Mouse (Mus musculus) induced T-regulatory cell, adult 2 months (primary cell): Measurements from ENCODE around the gene Hnf1a.
"Not testable (repeated sequence)": the region's sequence is repeated elsewhere in the genome, so short reads cannot be mapped to it uniquely, and the experiment has no call there.

Experiments
- DNase-seq: peaks from one replicate; pipeline ENCODE4 v3.0.0-alpha.2; 2012; ENCODE audit warnings: low read depth

Hnf1a gene

GRCm38 (mm10) chr5:114945072-114945471, 25.8 kb downstream of the Hnf1a start:
- no peak for DNase-seq

GRCm38 (mm10) chr5:114942766-114943130, 28.1 kb downstream of the Hnf1a start:
- DNase-seq: peak; percentile 19

GRCm38 (mm10) chr5:114942074-114942765, 28.7 kb downstream of the Hnf1a start, which contains the start of gene 2210016L21Rik:
TSS of gene 2210016L21Rik (plus strand) at chr5:114942158.
- peak; percentile 91 for DNase-seq

DNA sequence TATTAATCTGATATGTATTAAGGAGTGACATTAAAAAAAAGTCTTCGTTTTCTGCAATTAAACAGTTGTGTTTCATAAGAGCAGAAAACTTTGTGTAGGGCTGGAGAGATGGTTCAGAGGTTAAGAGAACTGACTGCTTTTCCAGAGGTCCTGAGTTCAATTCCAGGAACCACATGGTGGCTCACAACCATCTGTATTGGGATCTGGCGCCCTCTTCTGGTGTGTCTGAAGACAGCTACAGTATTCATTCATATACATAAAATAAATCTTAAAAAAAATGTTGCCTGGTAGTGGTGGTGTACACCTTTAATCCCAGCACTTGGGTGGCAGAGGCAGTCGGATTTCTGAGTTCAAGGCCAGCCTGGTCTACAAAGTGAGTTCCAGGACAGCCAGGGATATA, 29.8 kb downstream of the Hnf1a start:
- not testable (repeated sequence) for DNase-seq

GRCm38 (mm10) chr5:114935838-114936237, 35.1 kb downstream of the Hnf1a start:
- no peak for DNase-seq

DNA sequence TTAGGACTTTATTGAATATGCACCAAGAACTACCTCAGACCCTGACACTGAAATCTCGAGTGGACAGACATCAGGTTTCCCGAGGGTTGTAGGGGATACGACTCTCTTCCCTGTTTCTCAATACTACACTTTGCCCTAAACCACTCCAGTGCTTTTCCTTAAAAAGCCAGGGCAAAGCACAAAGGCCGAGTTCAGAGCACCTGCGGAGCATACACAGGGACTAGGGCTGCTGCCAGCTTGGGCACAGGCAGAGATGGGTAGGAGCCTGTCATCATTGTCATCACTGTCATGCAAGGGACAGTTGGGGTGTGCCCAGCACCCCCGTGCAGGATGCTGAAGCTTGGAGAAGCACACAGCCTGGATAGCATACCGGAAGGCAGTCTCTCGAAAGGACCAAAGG, 37.7 kb downstream of the Hnf1a start:
- no peak for DNase-seq

DNA sequence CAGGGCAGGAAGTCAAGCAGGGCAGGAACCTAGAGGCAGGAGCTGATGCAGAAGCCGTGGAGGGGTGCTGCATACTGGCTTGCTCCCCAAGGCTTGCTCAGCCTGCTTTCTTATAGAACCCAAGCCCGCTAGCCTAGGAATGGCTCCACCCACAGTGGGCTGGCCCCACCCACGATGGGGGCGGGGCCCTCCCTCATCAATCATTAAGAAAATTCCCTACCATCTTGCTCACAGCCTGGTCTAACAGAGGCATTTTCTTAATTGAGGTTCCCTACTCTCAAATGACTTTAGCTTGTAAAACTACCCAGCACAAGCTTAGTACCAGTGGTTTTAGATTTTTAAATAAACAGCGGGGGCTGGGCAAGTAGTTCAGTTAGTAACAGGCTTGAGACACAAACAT, 39.3 kb downstream of the Hnf1a start:
- no peak for DNase-seq

GRCm38 (mm10) chr5:114926753-114927152, 44.1 kb downstream of the Hnf1a start:
- DNase-seq: no peak

DNA sequence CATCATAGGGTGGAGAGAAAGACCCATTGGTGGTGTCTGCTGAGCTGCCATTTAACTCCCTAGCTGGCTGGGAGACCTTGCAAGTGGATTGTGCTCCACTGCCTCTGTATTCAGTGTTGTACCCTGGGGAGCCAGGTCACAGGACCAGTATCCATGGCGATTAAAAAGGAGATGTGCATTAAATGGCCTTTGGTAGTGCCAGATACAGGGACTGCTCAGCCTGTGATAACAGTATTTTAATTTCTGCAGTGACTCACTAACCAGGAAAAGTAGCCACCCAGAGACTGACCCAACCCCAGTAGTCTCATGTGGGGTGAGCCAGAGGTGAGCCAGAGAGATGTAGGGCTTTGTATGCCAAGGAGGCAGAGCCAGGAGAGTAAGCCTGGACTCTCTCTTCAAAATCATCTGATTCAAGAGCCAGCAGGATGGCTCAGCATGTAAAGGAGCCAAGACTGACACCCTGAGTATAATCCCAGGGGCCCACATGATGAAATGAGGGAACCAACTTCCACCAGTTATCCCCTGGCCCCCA, 44.7 kb downstream of the Hnf1a start:
- DNase-seq: no peak

DNA sequence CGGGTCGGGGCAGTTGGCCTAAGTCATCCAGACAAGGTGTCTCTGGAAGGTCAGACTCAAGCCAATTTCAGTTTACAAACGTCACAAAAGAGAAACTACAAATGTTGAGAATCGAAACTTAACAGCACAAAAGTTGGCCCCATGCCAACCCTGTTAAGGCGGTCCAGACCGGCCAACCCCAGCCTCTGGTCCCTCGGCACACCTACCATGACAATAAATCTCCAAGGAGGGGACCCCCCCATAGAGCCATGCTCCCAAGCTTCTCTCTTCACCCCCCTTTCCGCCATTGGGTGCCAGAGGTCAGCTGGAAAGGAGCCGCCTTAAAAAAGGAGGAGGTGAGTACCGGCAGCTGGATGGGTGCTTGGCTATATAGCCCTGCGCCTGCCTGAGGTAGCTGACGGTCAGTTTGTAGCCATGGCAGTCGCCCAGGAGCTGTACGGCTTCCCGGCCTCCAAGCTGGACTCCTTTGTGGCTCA, 47.9 kb downstream of the Hnf1a start, which contains the start of gene Oasl1:
TSS of gene Oasl1 (plus strand) at position 243 of the 476 bp plus-strand sequence.
- DNase-seq: peak; percentile 80

DNA sequence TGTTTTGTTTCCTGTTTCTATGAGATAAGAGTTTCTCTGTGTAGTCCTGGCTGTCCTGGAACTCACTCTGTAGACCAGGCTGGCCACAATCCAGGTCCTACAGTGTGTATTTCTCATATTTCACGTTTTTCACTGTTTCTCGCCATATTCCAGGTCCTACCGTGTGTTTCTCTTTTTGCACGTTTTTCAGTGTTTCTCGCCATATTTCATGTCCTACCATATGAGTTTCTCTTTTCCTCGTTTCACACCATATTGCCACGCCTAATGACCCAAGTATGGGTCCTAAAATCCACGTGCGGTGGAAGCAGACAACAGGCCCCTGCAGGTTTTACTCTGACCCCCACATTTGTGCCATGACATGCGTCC, 48.5 kb downstream of the Hnf1a start:
- DNase-seq: no peak

DNA sequence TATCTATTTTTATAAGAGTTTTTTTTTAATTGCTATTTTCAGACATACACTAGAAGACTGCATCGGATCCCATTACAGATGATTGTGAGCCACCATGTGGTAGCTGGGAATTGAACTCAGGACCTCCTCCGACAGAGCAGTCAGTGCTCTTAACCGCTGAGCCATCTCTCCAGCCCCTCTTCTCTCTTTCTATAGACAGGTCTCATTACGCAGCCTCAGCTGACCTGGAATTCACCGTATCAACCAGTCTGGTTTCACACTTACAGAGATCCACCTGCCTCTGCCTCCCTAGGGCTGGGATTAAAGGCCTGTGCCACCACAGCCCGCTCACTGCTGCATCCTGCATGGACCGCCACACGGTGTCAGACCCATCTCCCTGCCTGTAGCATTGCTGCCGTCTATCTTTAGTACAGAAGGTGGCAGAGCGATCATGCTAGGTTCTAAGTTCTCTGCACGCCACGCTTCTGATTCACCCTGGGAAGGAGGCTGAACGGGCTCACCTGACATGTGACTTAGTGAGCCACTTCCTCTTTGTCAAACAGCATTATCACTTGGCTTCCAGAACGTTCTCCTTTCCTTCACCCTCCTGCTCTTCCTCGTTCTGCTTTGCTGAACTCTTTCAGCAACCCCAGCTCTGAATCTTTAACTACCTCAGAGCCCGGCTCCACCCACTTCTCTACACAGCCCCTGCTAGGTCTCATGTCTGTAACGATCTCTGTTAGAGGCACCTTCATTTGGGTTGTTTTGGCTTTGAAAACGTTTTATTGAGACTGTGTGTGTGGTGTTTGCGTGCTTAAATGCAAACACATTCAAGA, 49.1 kb downstream of the Hnf1a start:
- peak; percentile 86 for DNase-seq

- DNase-seq: not testable (repeated sequence)
These were observed 53.5 kb downstream of the Hnf1a start for GRCm38 (mm10) chr5:114917357-114917756.

GRCm38 (mm10) chr5:114916777-114917176, 54.1 kb downstream of the Hnf1a start:
- no peak for DNase-seq

GRCm38 (mm10) chr5:114915854-114916253, 55.0 kb downstream of the Hnf1a start:
- no peak for DNase-seq

GRCm38 (mm10) chr5:114914855-114915254, 56.0 kb downstream of the Hnf1a start:
- no peak for DNase-seq

- no peak for DNase-seq
These were observed 57.2 kb downstream of the Hnf1a start for GRCm38 (mm10) chr5:114913686-114914085.

GRCm38 (mm10) chr5:114908598-114909305, 62.1 kb downstream of the Hnf1a start:
- no peak for DNase-seq

GRCm38 (mm10) chr5:114902413-114902812, 68.5 kb downstream of the Hnf1a start:
- DNase-seq: peak; percentile 79
